Mouse (Mus musculus): Measurements from ENCODE around the gene Atp1a4.

DNA sequence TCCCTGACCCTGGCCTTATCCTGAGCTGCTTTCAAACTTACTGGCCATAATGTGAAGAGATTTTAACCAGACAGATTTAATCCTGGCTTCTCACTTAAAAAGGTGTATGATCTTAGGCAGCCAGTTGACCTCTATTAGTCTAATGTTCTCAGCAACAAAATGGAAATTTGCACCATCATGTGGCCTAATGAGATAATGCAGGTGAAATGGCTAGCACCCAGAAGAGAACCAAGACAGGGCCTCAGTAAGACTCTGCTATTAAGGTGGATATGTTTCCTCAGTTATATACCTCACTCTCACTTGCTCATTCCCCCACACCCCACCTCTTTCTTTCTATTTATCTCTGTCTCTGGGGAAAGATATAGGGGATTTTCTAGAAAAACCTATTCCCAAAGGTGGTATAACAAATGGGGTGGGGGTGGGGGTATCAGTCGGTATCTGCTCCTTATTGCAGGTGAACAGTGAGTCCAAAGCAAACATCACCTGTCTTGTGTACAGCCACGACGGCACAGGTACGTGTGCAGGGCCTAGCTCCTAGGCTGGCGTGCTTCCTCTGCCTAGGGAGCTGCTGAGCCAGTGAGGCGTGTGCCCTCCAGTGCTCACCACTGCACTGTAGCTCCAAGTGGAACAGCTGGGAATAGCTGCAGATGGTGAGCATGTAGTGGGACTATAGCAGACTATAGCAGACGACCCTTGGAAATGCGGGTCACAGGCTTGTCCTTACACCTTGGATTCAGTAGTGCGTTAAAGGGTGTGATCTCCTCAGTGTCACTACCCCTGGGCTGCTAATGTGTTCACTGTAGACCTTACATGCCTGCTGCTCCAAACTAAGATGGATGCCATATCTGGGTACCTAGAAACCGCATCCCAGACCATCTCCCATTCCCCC is 71.6 kb downstream of the Atp1a4 start:
- TF ChIP-seq CTCF (IDR thresholded peaks at IDR 0.05; ENCODE audit: borderline replicate concordance, insufficient read depth, low read length) = no peak
- TF ChIP-seq POLR2A (IDR thresholded peaks at IDR 0.05; ENCODE audit: low read depth, low read length) = no peak
